Mouse (Mus musculus) gastrocnemius, postnatal 4 days (tissue): ENCODE data around the gene Cyp27b1. TPM values are rescaled to one million over a fixed set of nuclear protein-coding genes. Genes with fewer than 3 reads are reported as not detected.
"Not testable (repeated sequence)": the region's sequence is repeated elsewhere in the genome, so short reads cannot be mapped to it uniquely, and the experiment has no call there.

Experiments
- DNase-seq, 2 experiments: peaks; one replicate each; pipeline ENCODE4 v3.0.0; 2021 to 2022; ENCODE audit warnings: low spot score in 2 of 2, mixed read lengths in 2 of 2
- total RNA-seq, 2 experiments: library from RNA; stranded (reverse); gene quantifications; 2 replicates each; pipeline ENCODE4 v1.2.3; 2021

The Cyp27b1 gene
- total RNA-seq, 2 experiments from 2014 or later: 0.78 to 0.86 TPM

- no peak for DNase-seq
These were observed 21.5 kb downstream of the Cyp27b1 start for GRCm38 (mm10) chr10:127069281-127070189.

GRCm38 (mm10) chr10:127070190-127071121 lies 22.4 kb downstream of the Cyp27b1 start, which contains the start of gene Tspan31:
Gene Tspan31 (minus strand): TSS chr10:127070264.
- DNase-seq: peak; percentile 58 to 84

DNA sequence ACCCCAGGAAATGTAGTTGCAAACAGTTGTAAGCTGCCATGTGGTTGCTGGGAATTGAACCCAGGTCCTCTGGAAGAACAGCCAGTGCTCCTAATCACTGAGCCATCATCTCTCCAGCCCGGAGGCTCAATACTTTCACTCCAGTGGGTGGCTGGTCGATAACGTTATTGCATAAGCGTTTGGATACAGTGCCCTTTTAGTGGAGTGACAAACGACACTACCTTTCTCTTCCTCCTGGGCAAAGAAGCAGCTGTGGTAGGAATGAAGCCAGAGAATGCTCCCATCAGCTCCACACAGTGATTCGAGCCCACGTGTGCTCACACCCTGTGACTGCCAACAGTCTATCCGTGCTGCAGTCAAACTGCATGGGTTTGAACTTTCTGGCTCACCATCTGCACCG lies 23.2 kb downstream of the Cyp27b1 start:
- DNase-seq: no peak

DNA sequence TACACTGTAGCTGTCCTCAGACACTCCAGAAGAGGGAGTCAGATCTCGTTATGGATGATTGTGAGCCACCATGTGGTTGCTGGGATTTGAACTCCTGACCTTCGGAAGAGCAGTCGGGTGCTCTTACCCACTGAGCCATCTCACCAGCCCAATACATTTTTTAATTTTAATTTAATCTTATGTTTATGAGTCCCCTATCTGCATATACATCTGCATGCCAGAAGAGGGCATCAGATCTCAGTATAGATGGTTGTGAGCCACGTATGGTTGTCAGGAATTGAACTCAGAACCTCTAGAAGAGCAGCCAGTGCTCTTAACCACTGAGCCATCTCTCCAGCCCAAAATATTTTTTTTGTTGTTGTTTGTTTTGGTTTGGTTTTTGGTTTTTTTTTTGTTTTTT lies 24.2 kb downstream of the Cyp27b1 start:
- DNase-seq: not testable (repeated sequence)

DNA sequence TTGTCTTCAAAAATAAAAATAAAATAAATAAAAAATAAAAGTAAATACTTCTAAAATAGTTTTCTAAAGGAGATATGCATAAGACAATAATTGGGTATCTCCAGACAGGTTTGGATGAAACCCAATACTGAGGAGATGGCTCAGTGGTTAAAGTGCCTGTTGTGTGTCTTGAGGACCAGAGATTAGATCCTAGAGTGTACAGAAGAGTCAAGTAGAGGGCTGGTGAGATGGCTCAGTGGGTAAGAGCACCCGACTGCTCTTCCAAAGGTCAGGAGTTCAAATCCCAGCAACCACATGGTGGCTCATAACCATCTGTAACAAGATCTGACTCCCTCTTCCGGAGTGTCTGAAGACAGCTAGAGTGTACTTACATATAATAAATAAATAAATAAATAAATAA lies 24.9 kb downstream of the Cyp27b1 start:
- DNase-seq: not testable (repeated sequence)

- DNase-seq: no peak
These were observed 25.9 kb downstream of the Cyp27b1 start for GRCm38 (mm10) chr10:127073981-127074380.

- DNase-seq: no peak
These were observed 27.0 kb downstream of the Cyp27b1 start, which contains the start of gene Agap2 for GRCm38 (mm10) chr10:127075080-127075479. Gene Agap2 (plus strand): TSS chr10:127075284.

GRCm38 (mm10) chr10:127075651-127076050 lies 27.6 kb downstream of the Cyp27b1 start:
- DNase-seq: no peak

GRCm38 (mm10) chr10:127076082-127076481 lies 28.0 kb downstream of the Cyp27b1 start:
- DNase-seq: no peak

GRCm38 (mm10) chr10:127077515-127077914 lies 29.5 kb downstream of the Cyp27b1 start:
- no peak for DNase-seq

DNA sequence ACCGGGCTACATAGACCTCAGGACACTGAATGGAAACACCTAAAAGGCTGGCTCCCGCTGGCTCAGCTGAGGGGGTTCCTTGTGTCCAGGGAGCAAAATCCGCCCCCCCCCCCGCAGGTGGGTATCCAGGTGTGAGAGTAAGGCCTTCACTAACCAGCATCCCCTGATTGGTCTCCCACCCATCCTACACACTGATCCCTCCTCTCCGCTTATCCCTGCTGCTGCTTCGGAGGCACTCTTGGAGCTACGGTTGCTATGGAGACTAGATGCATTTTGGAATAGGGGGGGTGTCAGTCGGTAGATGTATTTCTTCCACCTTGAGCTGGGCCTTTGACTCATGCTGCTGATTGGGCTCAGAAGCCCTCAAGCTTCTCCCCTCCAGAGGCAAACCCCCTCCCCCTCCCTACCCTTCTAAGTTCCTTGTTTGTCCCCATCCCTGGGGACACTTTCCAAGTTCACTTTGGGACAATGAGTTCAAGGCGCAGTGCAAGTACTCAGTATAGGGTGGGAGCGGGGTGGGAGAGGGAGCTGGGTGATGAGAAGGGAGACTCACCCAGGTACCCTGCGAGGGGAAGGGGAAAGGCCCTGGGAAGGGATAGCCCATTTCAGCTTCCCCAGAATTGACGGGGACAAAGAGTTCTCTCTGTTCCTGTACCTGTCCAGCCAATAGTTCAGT lies 30.1 kb downstream of the Cyp27b1 start:
- DNase-seq: no peak

DNA sequence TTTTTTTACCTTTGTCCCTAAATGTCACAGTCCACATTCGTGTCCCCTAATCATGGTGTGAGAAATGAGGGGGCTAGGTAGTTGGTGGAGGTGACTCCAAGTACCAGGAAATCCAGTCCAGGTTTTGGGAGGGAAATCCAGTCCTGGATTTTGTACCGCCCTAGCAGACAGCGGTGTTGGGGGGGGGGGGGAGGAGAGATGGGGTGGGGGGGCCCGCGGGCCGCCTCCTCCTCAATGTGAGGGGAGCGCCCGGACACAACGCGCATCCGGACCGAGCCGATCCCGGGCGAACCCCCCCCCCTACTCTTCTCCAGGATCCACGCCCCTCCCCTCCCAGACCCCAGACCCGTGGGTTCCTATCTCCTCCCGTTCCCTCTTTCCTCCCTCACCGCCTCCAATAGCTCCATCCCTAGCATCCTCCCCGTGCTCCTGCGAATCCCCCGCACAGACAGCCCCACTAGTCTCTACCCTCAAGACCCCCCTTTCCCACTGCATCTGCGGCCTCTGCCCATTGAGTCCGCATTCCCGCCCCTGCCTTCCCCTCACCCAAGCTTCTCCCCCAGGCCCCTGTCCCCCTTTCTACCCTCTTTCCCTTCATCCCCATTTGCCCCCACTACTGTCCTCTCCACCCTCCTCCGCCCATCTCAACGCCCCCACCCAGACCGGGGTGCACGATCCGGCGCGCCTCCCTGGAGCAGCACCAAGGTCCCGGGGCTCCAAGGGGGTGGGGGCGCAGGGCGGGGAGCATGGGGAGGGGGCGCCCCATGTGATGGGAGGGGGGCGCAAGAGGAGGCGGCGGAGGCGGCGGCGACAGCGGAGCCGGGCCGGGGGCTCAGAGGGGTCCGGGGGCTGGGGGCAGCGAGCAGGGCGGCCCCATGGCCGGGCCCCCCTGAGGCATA lies 30.9 kb downstream of the Cyp27b1 start:
- DNase-seq: no peak

DNA sequence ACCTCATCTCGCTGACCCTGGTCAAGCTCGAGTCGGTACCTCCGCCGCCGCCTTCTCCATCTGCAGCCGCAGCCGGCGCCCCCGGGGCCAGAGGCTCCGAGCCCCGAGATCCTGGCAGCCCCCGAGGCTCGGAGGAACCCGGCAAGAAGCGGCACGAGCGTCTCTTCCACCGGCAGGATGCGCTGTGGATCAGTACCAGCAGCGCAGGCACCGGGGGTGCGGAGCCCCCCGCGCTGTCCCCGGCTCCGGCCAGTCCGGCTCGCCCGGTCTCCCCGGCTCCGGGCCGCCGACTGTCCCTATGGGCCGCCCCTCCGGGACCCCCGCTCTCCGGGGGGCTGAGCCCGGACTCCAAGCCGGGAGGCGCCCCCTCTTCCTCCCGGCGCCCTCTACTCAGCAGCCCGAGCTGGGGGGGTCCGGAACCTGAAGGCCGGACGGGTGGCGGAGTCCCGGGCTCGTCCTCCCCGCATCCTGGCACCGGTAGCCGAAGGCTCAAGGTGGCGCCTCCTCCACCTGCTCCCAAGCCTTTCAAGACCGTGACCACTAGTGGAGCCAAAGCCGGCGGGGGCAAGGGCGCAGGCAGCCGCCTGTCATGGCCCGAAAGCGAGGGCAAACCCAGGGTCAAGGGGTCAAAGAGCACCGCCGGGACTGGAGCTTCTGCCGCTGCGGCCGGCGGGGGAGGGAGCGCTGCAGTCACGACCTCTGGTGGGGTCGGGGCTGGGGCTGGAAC lies 31.8 kb downstream of the Cyp27b1 start:
- no peak for DNase-seq

GRCm38 (mm10) chr10:127080901-127081780 lies 33.1 kb downstream of the Cyp27b1 start:
- no peak for DNase-seq

GRCm38 (mm10) chr10:127081996-127082620 lies 34.1 kb downstream of the Cyp27b1 start:
- DNase-seq: no peak

DNA sequence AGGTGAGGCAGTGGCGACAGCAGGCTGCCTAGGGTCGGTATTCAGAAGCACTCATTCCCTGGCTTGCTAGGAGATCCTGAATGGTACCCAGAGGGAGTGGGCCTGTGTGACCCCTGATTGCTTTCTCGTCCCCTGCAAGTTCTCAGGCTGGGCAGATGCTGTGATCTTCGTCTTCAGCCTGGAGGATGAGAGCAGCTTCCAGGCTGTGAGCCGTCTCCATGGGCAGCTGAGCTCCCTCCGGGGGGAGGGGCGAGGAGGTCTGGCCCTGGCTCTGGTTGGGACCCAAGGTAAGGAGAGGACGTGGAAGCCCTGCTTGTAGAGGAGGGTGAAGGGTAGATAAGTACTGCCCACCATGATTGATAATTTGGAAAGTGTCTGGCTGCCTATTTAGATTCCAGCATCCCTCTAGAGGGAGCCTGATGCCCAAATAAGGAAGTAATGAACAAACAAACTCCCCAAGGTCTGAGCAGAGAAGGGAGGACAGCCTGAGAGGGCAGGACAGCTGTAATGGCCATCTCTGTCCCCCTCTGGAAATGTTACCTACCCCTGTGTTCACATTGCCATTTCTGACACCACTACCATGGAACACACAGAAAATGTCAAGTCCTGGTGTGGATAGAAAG lies 35.4 kb downstream of the Cyp27b1 start:
- DNase-seq: no peak

- DNase-seq: no peak
These were observed 35.9 kb downstream of the Cyp27b1 start for GRCm38 (mm10) chr10:127083915-127084306.
